Mouse (Mus musculus) frontal cortex, postnatal 14 days (tissue): ENCODE results near the gene Gm38392.
A peak's percentile ranks its signal among the peaks of the same experiment; 100 is the strongest.

Experiments
- DNase-seq, 2 experiments: peaks; one replicate each; pipeline ENCODE4 v3.0.0; 2022; ENCODE audit warnings: low spot score in 2 of 2

Gene Gm38392

DNA sequence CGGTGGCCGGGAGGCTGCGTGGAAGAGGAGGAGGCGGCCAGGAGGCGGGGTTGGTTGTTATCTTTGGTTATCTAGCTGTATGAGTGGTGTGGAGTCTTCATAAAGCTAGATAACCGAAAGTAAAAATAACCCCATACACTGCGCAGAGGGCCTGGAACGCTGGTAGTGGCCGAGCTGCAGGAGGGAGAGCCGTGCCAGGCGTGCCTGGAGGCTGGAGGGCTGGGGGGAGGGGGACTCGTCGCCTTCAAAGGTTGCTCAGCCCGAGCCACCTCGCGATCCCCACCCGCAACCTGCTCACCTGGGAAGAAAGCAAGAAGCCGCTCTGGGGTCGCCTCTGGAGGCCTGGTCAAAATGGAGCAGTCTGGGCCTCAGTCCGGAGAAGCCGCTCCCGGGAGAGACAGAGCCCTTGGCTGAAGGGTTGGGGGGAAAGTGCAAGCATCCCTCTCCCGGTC, 71.4 kb downstream of the Gm38392 start:
- DNase-seq = no peak

DNA sequence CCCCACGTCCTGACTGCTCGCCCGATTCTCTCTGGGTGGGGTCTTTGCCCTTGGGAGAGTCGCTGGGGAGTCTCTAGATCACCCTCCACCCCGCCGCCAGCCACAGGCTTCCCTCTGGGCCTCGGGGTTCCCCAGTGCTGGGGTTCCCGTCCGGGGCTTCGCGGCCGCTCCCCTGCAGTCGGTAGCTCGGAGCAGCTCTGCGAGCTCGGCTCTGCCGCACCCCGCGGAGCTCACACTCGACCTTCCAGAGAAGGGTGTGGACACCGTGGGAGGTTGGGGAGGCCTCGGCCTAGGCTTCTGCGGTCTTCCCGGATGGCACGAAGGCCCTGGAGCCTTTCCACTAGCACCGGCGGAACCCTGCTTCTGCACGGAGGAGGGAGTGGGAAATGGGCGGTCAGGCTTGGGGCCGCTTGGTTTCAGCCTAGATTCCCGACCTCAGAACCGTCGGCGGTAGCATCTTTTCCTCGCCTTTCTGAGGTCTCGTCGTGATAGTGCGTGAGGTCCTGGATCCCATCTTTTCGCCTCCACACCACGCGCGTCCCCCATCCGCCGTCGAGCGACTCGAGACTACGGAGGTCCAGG, 71.9 kb downstream of the Gm38392 start:
- no peak for DNase-seq

DNA sequence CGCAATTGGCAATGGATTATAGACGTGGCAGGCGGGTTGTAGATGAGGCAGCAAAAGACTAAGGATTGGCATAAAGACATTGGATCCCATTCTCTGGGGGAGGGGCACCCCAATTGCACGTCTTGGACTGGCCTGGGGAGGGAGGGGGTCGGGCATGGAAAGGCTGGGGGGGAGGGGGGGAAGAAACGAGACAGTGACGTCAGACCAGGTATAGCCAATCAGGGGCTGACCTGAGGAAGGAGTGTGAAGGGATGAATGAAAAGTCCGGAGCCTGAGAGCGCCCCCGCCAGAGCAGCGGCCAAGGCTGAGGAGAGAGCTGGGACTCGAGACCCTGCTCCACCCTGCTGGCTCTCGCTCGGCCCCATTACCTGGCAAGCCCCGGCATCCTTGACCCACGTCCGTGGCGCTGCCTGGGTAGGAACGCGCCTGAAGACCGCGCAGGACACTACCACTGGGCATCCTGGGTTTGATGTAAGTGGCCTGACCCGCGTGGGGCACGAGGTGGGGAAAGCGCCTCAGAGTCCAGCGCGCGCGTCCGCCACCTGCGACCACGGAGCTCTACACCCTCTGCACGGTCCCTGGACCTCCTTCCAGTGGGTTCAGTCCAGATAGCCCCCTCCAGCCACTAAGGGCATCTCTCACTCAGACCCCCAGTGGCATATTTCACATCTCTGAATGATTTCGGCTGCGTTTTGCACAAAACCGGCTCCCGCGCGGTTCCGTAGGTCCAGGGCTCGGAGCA, 72.6 kb downstream of the Gm38392 start:
- DNase-seq = peak; percentile 71 to 78

DNA sequence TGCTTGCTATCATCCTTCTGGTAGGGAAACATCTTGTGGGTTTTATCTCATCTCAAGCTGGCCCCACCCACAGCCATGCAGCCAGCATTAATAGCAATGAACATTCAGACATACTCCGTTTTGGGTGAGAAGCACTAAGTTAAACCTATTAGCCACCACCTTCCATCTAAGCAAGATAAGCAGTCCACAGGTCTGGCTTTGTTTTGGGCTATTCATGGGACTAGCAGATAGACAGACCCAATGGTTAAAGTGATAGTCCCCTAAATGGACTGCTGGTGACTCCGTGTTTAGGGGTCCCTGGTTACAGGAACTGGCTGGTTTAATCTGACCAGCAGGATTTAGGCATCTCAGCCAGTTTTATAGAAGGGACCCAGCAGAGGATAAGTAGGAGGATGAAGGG, 74.0 kb downstream of the Gm38392 start:
- DNase-seq = no peak

GRCm38 (mm10) chr3:88212356-88212755, 74.7 kb downstream of the Gm38392 start:
- DNase-seq = no peak

- DNase-seq = peak in 1 of 2 experiments; percentile 4
These were observed 76.1 kb downstream of the Gm38392 start for GRCm38 (mm10) chr3:88210918-88211317.

- no peak for DNase-seq
These were observed 76.9 kb downstream of the Gm38392 start for GRCm38 (mm10) chr3:88210121-88210520.

DNA sequence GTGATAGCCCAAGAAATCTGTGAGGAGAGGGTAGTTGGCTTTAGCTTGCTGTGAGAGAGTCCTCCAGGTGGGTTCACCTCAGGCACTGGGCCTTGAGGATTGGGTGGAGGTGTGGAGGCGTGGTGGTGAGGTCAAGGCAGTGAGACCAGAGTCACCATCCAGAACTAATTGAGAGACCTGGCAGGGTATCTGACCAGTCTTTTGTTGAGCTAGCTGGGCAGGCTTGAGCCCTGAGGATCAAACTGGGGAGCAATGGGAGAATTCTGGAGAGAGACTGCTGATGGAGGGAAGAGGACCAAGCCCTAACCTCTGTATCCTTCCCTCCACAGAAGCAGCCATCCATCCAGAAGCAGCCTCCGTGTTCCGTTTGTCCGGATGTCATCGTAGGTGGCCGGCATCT, 77.7 kb downstream of the Gm38392 start:
- DNase-seq = peak in 1 of 2 experiments; percentile 5

- peak in 1 of 2 experiments; percentile 4 for DNase-seq
These were observed 78.7 kb downstream of the Gm38392 start for GRCm38 (mm10) chr3:88208226-88208720.

GRCm38 (mm10) chr3:88207451-88208100, 79.4 kb downstream of the Gm38392 start:
- peak in 1 of 2 experiments; percentile 10 for DNase-seq

- peak; percentile 63 to 73 for DNase-seq
These were observed 80.1 kb downstream of the Gm38392 start for GRCm38 (mm10) chr3:88206901-88207371.

- DNase-seq = peak in 1 of 2 experiments; percentile 30
These were observed 80.5 kb downstream of the Gm38392 start for GRCm38 (mm10) chr3:88206500-88206899.

- DNase-seq = peak; percentile 22 to 44
These were observed 81.2 kb downstream of the Gm38392 start for GRCm38 (mm10) chr3:88205563-88206491.

DNA sequence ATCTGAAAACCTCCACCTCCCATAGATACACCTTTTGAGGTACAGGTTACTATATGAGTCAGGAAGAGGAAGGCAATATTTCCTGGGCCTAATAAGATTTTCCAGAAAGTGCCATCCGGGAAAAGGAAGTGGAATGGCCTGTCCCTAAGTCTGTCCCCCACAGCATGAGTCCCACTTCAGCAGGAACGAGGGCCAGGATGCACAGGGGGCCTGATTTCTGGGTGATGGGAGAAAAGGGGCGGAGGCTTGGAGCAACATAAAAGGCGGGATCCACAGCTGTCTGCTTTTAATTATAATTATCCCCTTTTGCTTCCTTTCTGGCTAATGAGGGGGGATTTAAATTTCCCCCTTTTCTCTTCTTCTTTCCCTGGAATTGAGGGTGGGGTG, 81.8 kb downstream of the Gm38392 start:
- DNase-seq = peak in 1 of 2 experiments; percentile 24

- DNase-seq = no peak
These were observed 82.3 kb downstream of the Gm38392 start for GRCm38 (mm10) chr3:88204751-88205150.

DNA sequence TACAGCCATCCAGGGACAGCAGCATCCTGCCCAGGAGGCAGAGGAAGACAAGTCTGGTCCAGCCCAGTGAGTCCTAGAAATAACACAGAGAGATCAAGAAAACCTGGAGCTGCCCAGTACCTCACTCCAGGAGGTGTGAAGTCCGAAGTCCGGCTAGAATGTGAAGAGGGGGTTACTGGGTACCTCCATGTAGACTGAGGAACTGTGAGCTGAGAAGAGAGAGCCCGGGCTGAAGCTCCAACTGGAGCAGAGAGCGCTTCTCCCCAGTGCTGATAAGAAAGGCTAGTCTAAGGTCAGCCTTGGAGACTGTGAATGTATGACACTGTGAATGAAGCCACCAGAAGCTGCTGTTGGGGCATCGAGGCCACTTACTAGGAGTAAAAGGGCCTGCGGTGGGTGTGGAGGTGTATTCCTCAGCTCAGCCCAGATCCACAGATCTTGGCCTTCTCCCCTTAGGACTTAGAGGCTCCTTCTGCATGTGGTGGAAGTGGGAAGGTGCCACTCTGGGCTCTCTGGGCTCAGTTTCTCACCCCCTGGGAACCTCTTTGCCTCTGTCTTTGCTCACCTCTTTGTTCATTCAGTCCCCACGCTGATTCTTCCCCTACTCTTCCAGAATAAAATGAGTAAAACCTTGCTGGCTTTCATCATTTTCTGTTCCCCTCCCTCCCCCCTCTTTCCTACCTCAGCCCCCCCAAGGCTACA, 82.9 kb downstream of the Gm38392 start:
- DNase-seq = no peak

GRCm38 (mm10) chr3:88203456-88203855, 83.6 kb downstream of the Gm38392 start:
- DNase-seq = no peak

GRCm38 (mm10) chr3:88202986-88203385, 84.0 kb downstream of the Gm38392 start:
- DNase-seq = no peak

DNA sequence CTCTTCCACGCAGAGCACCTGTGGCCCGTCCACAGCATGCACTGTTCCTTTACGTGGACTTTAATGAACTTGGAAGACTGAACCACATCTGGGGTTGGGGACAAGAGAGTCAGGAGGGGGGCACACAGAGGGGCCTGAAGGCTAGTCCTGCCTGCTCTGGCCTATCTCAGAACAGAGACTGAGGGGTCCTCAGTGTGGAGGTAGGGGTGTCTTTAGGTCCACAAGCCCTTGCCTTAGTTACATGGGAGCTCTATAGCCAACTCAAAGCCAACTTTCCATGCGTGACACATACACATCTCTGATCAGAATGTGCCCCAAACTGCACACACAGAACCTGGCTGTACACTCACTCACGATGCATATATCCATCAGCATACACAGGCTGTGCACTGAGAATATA, 85.4 kb downstream of the Gm38392 start:
- DNase-seq = no peak

DNA sequence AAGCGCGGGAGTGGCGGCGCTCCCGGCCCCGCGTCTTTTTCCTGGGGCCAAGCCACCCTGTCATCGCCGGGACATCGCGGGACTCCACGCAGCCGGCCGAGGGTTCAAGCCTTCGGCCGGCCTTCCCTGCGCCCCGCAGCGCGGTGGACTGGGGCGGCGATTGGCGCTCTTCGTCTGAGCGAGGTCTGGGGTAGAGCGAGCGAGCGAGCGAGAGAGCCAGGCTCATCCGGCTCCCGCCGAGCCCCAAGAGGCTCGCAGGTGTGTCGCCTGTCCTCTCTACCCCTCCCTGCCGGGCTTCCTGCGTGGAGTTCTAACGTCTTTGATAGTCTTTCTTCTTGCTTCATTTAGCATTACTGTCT, 86.1 kb downstream of the Gm38392 start:
- no peak for DNase-seq
